Mouse (Mus musculus): Measurements from ENCODE around the gene Zfp579.
"Not testable (repeated sequence)": the region's sequence is repeated elsewhere in the genome, so short reads cannot be mapped to it uniquely, and the experiment has no call there.

Zfp579 gene

GRCm38 (mm10) chr7:5015118-5016001, 19.4 kb upstream of the Zfp579 start, which contains the start of gene Gm44973:
Gene Gm44973 (plus strand): TSS chr7:5015496.
- DNase-seq (ENCODE audit: low read depth) = peak; percentile 90

- DNase-seq (ENCODE audit: low read depth) = peak; percentile 97
These were observed 18.5 kb upstream of the Zfp579 start, which contains the start of the genes Zfp524 and Fiz1 for GRCm38 (mm10) chr7:5014251-5015117. Gene Zfp524 (plus strand): TSS chr7:5014415. Gene Fiz1 (minus strand): TSS chr7:5014697.

GRCm38 (mm10) chr7:5012681-5013513, 16.9 kb upstream of the Zfp579 start:
- no peak for DNase-seq (ENCODE audit: low read depth)

- no peak for DNase-seq (ENCODE audit: low read depth)
These were observed 12.3 kb upstream of the Zfp579 start for GRCm38 (mm10) chr7:5008229-5008628.

GRCm38 (mm10) chr7:5002876-5003275, 6.9 kb upstream of the Zfp579 start:
- not testable (repeated sequence) for DNase-seq (ENCODE audit: low read depth)

- DNase-seq (ENCODE audit: low read depth) = no peak
These were observed 3.9 kb upstream of the Zfp579 start for GRCm38 (mm10) chr7:4999876-5000275.

GRCm38 (mm10) chr7:4996934-4997333, 976 bp upstream of the Zfp579 start:
- DNase-seq (ENCODE audit: low read depth) = no peak

GRCm38 (mm10) chr7:4995268-4996002, 523 bp downstream of the Zfp579 start:
- DNase-seq (ENCODE audit: low read depth) = no peak

GRCm38 (mm10) chr7:4993999-4994788, 1.8 kb downstream of the Zfp579 start:
- DNase-seq (ENCODE audit: low read depth) = no peak

GRCm38 (mm10) chr7:4993347-4993998, 2.5 kb downstream of the Zfp579 start:
- no peak for DNase-seq (ENCODE audit: low read depth)

GRCm38 (mm10) chr7:4988250-4988649, 7.7 kb downstream of the Zfp579 start:
- DNase-seq (ENCODE audit: low read depth) = no peak

GRCm38 (mm10) chr7:4976832-4977231, 19.1 kb downstream of the Zfp579 start:
- DNase-seq (ENCODE audit: low read depth) = no peak

GRCm38 (mm10) chr7:4975455-4975854, 20.5 kb downstream of the Zfp579 start:
- no peak for DNase-seq (ENCODE audit: low read depth)

- DNase-seq (ENCODE audit: low read depth) = no peak
These were observed 23.5 kb downstream of the Zfp579 start for GRCm38 (mm10) chr7:4972321-4973047.

GRCm38 (mm10) chr7:4971710-4972109, 24.2 kb downstream of the Zfp579 start:
- no peak for DNase-seq (ENCODE audit: low read depth)

- DNase-seq (ENCODE audit: low read depth) = no peak
These were observed 24.9 kb downstream of the Zfp579 start, which contains the start of gene Sbk3 for GRCm38 (mm10) chr7:4971068-4971467. Gene Sbk3 (minus strand): TSS chr7:4971168.

GRCm38 (mm10) chr7:4964988-4965387, 31.0 kb downstream of the Zfp579 start:
- DNase-seq (ENCODE audit: low read depth) = no peak

- DNase-seq (ENCODE audit: low read depth) = peak; percentile 34
These were observed 31.7 kb downstream of the Zfp579 start, which contains the start of gene Sbk2 for GRCm38 (mm10) chr7:4964272-4964671. Gene Sbk2 (minus strand): TSS chr7:4964406.

- DNase-seq (ENCODE audit: low read depth) = no peak
These were observed 32.4 kb downstream of the Zfp579 start for GRCm38 (mm10) chr7:4963527-4963926.

All from c-Kit-positive CD71-positive TER-119-negative erythroid progenitor cells, embryonic 14.5 days (primary cell).